Mouse (Mus musculus) hindbrain, embryonic 13.5 days (tissue): ENCODE measurements around the gene Kctd20. TPM values are rescaled to one million over a fixed set of nuclear protein-coding genes. Genes with fewer than 3 reads are reported as not detected.
"Not testable (repeated sequence)": the region's sequence is repeated elsewhere in the genome, so short reads cannot be mapped to it uniquely, and the experiment has no call there.

Experiments used
- ATAC-seq: fragments of 200-750 bp; cut with Nextera tagmentation; 2 replicates; pipeline ENCODE4 v1.8.0; 2017; ENCODE audit warnings: moderate TSS enrichment; ENCODE audit not compliant: low FRiP score
- H3K27ac ChIP-seq: fragments of 300-500 bp; sonication (generic); 2 replicates; pipeline ENCODE4 v1.5.1; 2015; ENCODE audit warnings: inconsistent platforms, mild to moderate bottlenecking, moderate library complexity
- H3K27me3 ChIP-seq: fragments of 300-500 bp; sonication (generic); 2 replicates; pipeline ENCODE4 v1.6.1; 2015; ENCODE audit warnings: mild to moderate bottlenecking, inconsistent platforms
- H3K36me3 ChIP-seq: fragments of 300-500 bp; sonication (generic); 2 replicates; pipeline ENCODE4 v1.6.1; 2015; ENCODE audit warnings: mild to moderate bottlenecking, inconsistent platforms
- H3K4me1 ChIP-seq: fragments of 300-500 bp; sonication (generic); replicated peaks from 2 replicates; pipeline ENCODE4 v1.6.1; 2015; ENCODE audit warnings: inconsistent platforms
- H3K4me2 ChIP-seq: fragments of 300-500 bp; sonication (generic); 2 replicates; pipeline ENCODE4 v1.6.1; 2015; ENCODE audit warnings: inconsistent platforms, mild to moderate bottlenecking, moderate library complexity
- H3K4me3 ChIP-seq: fragments of 300-500 bp; sonication (generic); 2 replicates; pipeline ENCODE4 v1.5.1; 2015; ENCODE audit warnings: mild to moderate bottlenecking, inconsistent platforms
- H3K9ac ChIP-seq: fragments of 300-500 bp; sonication (generic); 2 replicates; pipeline ENCODE4 v1.6.1; 2015; ENCODE audit warnings: mild to moderate bottlenecking, inconsistent platforms
- H3K9me3 ChIP-seq: fragments of 300-500 bp; sonication (generic); 2 replicates; pipeline ENCODE4 v1.6.1; 2016; ENCODE audit warnings: inconsistent platforms
- WGBS: fragments of 180-500 bp; shearing (Covaris S2); methylation state at CpG from one replicate; pipeline ENCODE4 v1.1.7; 2015; 5-methylcytosine and 5-hydroxymethylcytosine counted together
- polyA plus RNA-seq: library from polyadenylated mRNA; unstranded; fragments of >200 nt; fragmentation: Nextera tagmentation; extraction: Ambion mirVana; gene quantifications from 2 replicates; pipeline ENCODE4 v1.2.1, GENCODE M21; 2015

Kctd20 gene
- polyA plus RNA-seq, 1 experiment from 2014 or later = 96.0 TPM

- ATAC-seq, H3K27ac ChIP-seq, H3K4me1 ChIP-seq, H3K9ac ChIP-seq, H3K4me2 ChIP-seq, H3K4me3 ChIP-seq, H3K9me3 ChIP-seq, H3K27me3 ChIP-seq: not testable (repeated sequence)
- WGBS = 100% methylated on average over 1 of the region's 1 CpGs
- H3K36me3 ChIP-seq = peaks cover 71% of the 10 kb centered on the region
Observed at GRCm38 (mm10) chr17:28993004-28993403, 41.3 kb downstream of the Kctd20 start.

- Histone ChIP-seq H3K27ac (no peak overlapping the region), H3K36me3 (peaks cover 72% of the 10 kb centered on the region), H3K27me3 (no peaks in the 10 kb centered on the region), H3K4me1 (0 out of 2 replicates have a peak, but pooled peaks cover 5% of the 10 kb centered on the region), H3K9me3 (no peaks in the 10 kb centered on the region), H3K9ac (no peak overlapping the region), H3K4me2 (no peak overlapping the region), H3K4me3 (no peak overlapping the region)
- ATAC-seq = no peak
- 92% methylated on average over 4 of the region's 4 CpGs for WGBS
Observed at GRCm38 (mm10) chr17:28994615-28995014, 42.9 kb downstream of the Kctd20 start.

DNA sequence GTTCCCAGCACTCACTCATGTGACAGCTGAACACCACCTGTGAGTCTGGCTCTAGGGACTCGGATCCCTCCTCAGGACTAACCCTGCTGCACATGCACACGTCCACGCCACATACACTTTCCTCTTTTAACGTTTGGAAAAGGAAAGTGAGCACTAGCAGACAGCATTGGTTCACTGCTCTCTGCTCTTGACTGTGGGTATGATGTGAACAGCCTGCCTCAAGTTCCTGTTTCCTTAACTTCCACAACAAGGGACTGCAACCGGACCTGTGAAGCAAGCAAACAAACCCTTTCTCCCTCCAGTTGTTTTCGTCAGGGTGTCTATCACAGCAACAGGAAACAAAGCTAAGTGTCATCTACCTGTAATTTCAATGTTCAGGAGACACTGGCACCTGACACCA is 48.7 kb downstream of the Kctd20 start:
- Histone ChIP-seq H3K4me2 (no peak overlapping the region), H3K27ac (no peak overlapping the region), H3K9ac (no peak overlapping the region), H3K36me3 (peaks cover 52% of the 10 kb centered on the region), H3K4me3 (no peak overlapping the region), H3K4me1 (peaks cover 13% of the 10 kb centered on the region), H3K9me3 (no peaks in the 10 kb centered on the region), H3K27me3 (no peaks in the 10 kb centered on the region)
- 95% methylated on average over 6 of the region's 6 CpGs for WGBS
- no peak for ATAC-seq

DNA sequence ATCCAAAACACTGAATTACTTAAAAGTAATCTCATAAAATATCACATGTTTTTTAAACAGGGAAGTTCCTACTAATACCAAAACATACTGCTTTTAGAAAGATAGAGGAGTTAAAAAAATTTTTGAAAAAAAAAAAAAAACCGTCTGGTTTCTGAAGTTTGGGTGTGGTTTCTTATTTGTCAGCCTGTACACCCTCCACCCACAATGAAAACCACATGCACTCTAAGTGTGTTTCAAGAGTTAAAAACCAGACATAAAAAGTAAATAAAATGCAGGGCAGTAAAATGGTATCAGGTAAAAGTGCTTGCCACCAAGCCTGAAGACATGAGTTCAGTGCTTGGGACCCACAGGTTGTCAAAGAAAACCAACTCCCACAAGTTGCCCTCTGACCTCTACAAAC is 52.0 kb downstream of the Kctd20 start:
- WGBS = 90% methylated on average over 1 of the region's 1 CpGs
- no peak overlapping the region for H3K4me2 ChIP-seq
- peaks cover 25% of the 10 kb centered on the region for H3K36me3 ChIP-seq
- ATAC-seq = no peak
- no peaks in the 10 kb centered on the region for H3K9me3 ChIP-seq
- H3K27me3 ChIP-seq = no peaks in the 10 kb centered on the region
- peaks cover 33% of the 10 kb centered on the region for H3K4me1 ChIP-seq
- H3K4me3 ChIP-seq = no peak overlapping the region
- H3K9ac ChIP-seq = no peak overlapping the region
- no peak overlapping the region for H3K27ac ChIP-seq

DNA sequence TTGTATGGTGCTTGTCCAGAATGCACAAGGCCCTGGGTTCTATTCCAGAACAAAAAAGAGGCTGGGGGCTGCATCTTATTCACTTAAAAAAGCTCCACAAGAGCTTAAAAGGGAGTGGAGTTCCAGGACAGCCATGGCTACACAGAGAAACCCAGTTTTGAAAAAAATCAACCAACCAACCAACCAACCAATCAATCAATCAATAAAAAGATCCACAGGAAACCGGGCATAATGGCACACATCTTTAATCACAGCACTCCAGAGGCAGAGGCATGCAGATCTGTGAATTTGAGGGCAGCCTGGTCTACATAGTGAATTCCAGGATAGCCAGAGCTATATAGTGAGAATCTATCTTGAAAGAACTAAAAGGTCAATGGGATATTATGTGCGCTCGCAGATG is 53.3 kb downstream of the Kctd20 start:
- no peaks in the 10 kb centered on the region for H3K9me3 ChIP-seq
- H3K4me3 ChIP-seq = no peak overlapping the region; the same call in 1 of the 2 replicates
- H3K4me2 ChIP-seq = peak overlapping the region; percentile 82; the same call in 1 of the 2 replicates
- H3K27ac ChIP-seq = no peak overlapping the region
- peaks cover 33% of the 10 kb centered on the region for H3K4me1 ChIP-seq
- 85% methylated on average over 3 of the region's 3 CpGs for WGBS
- H3K36me3 ChIP-seq = peaks cover 13% of the 10 kb centered on the region
- no peaks in the 10 kb centered on the region for H3K27me3 ChIP-seq
- H3K9ac ChIP-seq = no peak overlapping the region
- no peak for ATAC-seq

DNA sequence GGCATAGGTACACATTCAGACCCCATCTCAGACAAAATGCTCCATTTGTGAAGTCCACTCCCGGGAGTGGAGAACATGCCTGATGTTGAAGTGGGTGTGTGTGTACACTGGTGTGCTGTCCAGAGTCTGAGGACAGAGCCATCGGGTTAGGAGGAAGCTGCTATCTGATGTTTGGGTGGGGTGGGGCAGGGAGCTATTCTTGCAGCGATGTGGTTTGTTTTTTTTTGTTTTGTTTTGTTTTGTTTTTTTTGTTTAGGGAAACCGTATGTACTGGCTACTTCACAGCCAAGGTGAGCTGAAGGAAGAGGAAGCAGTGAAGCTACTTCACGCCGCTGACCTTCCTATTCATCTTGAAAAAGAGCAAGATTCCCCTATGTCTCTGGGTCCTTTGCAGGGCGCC is 55.1 kb downstream of the Kctd20 start:
- no peaks in the 10 kb centered on the region for H3K36me3 ChIP-seq
- H3K9ac ChIP-seq = peak overlapping the region; percentile 97
- peak overlapping the region; percentile 96 for H3K27ac ChIP-seq
- H3K4me2 ChIP-seq = peak overlapping the region; percentile 82
- ATAC-seq = no peak
- H3K4me3 ChIP-seq = peak overlapping the region; percentile 75
- WGBS = 8% methylated on average over 7 of the region's 7 CpGs
- H3K9me3 ChIP-seq = no peaks in the 10 kb centered on the region
- H3K4me1 ChIP-seq = peaks cover 33% of the 10 kb centered on the region
- H3K27me3 ChIP-seq = no peaks in the 10 kb centered on the region

- no peaks in the 10 kb centered on the region for H3K36me3 ChIP-seq
- peak overlapping the region; percentile 82 for H3K4me2 ChIP-seq
- H3K4me1 ChIP-seq = peaks cover 33% of the 10 kb centered on the region
- under 1% methylated on average over 19 of the region's 19 CpGs for WGBS
- H3K9me3 ChIP-seq = no peaks in the 10 kb centered on the region
- H3K9ac ChIP-seq = peak overlapping the region; percentile 97
- peak overlapping the region; percentile 96 for H3K27ac ChIP-seq
- peak overlapping the region; percentile 75 for H3K4me3 ChIP-seq
- H3K27me3 ChIP-seq = no peaks in the 10 kb centered on the region
- peak; percentile 63 for ATAC-seq
Observed at GRCm38 (mm10) chr17:29007243-29007640, 55.5 kb downstream of the Kctd20 start.

DNA sequence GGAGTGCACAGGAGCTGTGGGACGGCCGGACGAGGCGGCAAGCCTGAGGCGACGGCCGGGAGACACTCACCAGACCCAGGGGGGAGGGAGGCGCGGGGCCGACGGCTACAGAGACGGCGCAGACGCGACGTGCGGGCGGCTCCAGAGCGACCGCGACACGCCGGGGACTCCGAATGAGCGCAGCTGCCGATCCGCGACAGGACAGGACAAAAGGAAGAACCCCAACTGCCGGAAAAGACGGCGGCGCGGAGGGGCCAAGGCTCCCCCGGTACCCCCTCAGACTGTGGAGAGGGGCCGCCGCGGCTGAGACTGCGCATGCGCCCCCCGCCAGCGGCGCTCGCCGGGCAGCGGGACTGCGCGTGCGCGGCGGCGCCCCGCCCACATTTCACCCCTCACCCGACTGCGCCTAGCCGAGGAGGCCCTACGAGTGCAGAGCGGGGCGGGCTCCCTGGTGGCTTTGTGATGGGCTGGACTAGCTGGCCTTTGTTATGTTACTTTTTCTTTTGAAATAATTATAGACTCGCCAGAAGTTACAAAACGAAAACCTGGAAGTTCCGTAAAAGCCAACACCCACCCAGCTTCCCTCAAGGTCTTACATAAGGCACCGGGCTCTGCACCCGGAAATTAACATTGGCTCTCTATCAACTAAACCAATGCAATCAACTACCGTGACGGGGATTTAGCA is 56.0 kb downstream of the Kctd20 start, which contains the start of gene Stk38:
TSS of gene Stk38 (minus strand) at position 355 of the 685 bp plus-strand sequence.
- Histone ChIP-seq H3K27me3 (no peaks in the 10 kb centered on the region), H3K27ac (peak within 1 kb of the TSS; percentile 96), H3K4me2 (peak within 1 kb of the TSS; percentile 82), H3K4me1 (peaks cover 33% of the 10 kb centered on the region), H3K4me3 (peak within 1 kb of the TSS; percentile 75), H3K36me3 (no peaks in the 10 kb centered on the region), H3K9me3 (no peaks in the 10 kb centered on the region), H3K9ac (peak within 1 kb of the TSS; percentile 97)
- WGBS = under 1% methylated on average over 63 of the region's 65 CpGs
- ATAC-seq = peak; percentile 92

DNA sequence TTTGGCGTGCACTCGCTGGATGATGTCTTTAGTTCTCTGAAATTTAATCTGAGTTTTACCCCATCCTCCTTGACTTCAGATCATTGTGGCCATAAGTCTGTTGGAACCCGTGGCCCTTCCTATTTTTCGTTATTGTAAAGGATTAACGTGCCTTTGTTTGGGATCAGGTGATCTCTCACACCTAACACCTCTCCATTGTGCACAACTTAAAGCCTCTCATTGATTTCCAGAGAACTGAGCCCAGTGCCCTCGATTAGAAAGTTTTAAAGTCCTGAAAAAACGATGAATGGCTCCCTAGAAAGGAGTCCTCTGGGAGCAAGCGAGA is 56.5 kb downstream of the Kctd20 start:
- Histone ChIP-seq H3K27me3 (no peaks in the 10 kb centered on the region), H3K4me3 (peak overlapping the region; percentile 75), H3K9me3 (no peaks in the 10 kb centered on the region), H3K27ac (peak overlapping the region; percentile 96), H3K4me1 (peaks cover 33% of the 10 kb centered on the region), H3K9ac (peak overlapping the region; percentile 97), H3K36me3 (no peaks in the 10 kb centered on the region), H3K4me2 (peak overlapping the region; percentile 82)
- no peak; the same call in 1 of the 2 replicates for ATAC-seq
- 13% methylated on average over 8 of the region's 8 CpGs for WGBS

DNA sequence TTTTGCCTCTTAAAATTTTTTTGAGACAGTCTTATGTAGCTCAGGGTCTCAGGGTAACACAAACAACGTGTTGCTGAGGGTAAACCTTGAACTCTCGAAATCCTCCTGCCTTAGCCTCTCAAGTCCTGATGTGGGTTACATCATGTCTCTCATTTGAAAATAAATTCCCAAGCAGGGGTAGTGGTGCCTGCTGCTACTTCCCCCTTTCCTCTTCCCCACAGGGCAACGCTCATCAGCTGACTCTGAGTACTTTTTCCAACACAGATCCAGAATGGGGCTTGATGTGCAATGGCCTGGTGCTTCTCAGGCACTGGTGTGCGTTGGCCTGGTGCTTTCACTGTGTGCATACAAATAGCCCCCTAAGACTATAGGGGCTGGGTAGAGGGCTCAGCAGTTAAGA is 57.4 kb downstream of the Kctd20 start:
- Histone ChIP-seq H3K27ac (no peak overlapping the region), H3K4me1 (peaks cover 29% of the 10 kb centered on the region), H3K9me3 (no peaks in the 10 kb centered on the region), H3K36me3 (no peaks in the 10 kb centered on the region), H3K4me3 (no peak overlapping the region), H3K4me2 (no peak overlapping the region), H3K9ac (no peak overlapping the region), H3K27me3 (no peaks in the 10 kb centered on the region)
- 92% methylated on average over 4 of the region's 4 CpGs for WGBS
- no peak for ATAC-seq

DNA sequence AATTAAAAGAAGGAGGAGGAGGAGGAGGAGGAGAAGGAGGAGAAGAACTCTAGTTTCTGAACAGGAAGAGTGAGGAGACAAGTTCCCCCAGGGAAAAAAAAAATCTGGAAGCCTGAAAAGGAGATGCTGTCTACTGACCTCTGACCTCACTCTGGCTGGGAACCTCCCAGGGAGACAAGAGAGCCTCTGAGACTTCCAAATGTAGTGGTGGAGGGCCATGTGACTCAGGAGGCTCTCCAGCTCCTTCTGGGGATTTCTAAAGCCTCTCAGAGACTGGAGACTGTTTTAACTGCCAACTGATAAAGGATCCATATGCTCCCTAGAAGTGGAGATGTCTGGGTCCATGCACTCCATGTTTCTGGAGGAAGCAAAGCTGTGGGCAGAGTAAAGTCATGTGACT is 62.5 kb downstream of the Kctd20 start:
- no peaks in the 10 kb centered on the region for H3K4me1 ChIP-seq
- no peak overlapping the region for H3K27ac ChIP-seq
- H3K27me3 ChIP-seq = no peaks in the 10 kb centered on the region
- H3K36me3 ChIP-seq = no peaks in the 10 kb centered on the region
- H3K4me3 ChIP-seq = no peak overlapping the region
- no peak overlapping the region for H3K4me2 ChIP-seq
- no peak for ATAC-seq
- no peak overlapping the region for H3K9ac ChIP-seq
- H3K9me3 ChIP-seq = no peaks in the 10 kb centered on the region

- no peak overlapping the region for H3K9ac ChIP-seq
- ATAC-seq = no peak
- no peaks in the 10 kb centered on the region for H3K9me3 ChIP-seq
- H3K27ac ChIP-seq = no peak overlapping the region
- WGBS = 21% methylated on average over 2 of the region's 2 CpGs
- no peak overlapping the region for H3K4me2 ChIP-seq
- H3K4me1 ChIP-seq = no peaks in the 10 kb centered on the region
- no peaks in the 10 kb centered on the region for H3K36me3 ChIP-seq
- H3K4me3 ChIP-seq = no peak overlapping the region
- H3K27me3 ChIP-seq = no peaks in the 10 kb centered on the region
Observed at GRCm38 (mm10) chr17:29015638-29016037, 63.9 kb downstream of the Kctd20 start.

- no peak for ATAC-seq
- Histone ChIP-seq H3K4me1 (no peaks in the 10 kb centered on the region), H3K9ac (no peak overlapping the region), H3K27me3 (no peaks in the 10 kb centered on the region), H3K9me3 (no peaks in the 10 kb centered on the region), H3K36me3 (no peaks in the 10 kb centered on the region), H3K4me2 (no peak overlapping the region), H3K27ac (no peak overlapping the region), H3K4me3 (no peak overlapping the region)
- WGBS = 88% methylated on average over 4 of the region's 4 CpGs
Observed at GRCm38 (mm10) chr17:29016705-29017104, 65.0 kb downstream of the Kctd20 start.
